Mouse (Mus musculus) heart, postnatal 0 days (tissue): Measurements from ENCODE around the gene Pan2. TPM values are rescaled to one million over a fixed set of nuclear protein-coding genes. Genes with fewer than 3 reads are reported as not detected.
"Not testable (repeated sequence)": the region's sequence is repeated elsewhere in the genome, so short reads cannot be mapped to it uniquely, and the experiment has no call there.

Experiments used
- ATAC-seq: fragments of 200-750 bp; cut with Nextera tagmentation; 2 replicates; pipeline ENCODE4 v1.8.0; 2017; ENCODE audit warnings: low read depth, moderate number of reproducible peaks, moderate library complexity; ENCODE audit not compliant: insufficient read depth
- DNase-seq: peaks from one replicate; pipeline ENCODE4 v3.0.0-alpha.2; 2016; ENCODE audit warnings: low spot score
- H3K27ac ChIP-seq: fragments of 300-500 bp; sonication (generic); 2 replicates; pipeline ENCODE4 v1.5.1; 2014; ENCODE audit warnings: low read depth, mild to moderate bottlenecking
- H3K27me3 ChIP-seq: fragments of 300-500 bp; sonication (generic); 2 replicates; pipeline ENCODE4 v1.6.1; 2014; ENCODE audit warnings: low read length, mixed read lengths; ENCODE audit not compliant: control insufficient read depth, insufficient read depth
- H3K36me3 ChIP-seq: fragments of 300-500 bp; sonication (generic); replicated peaks from 2 replicates; pipeline ENCODE4 v1.6.1; 2014; ENCODE audit warnings: low read length, mixed read lengths; ENCODE audit not compliant: control insufficient read depth, insufficient read depth
- H3K4me1 ChIP-seq: fragments of 300-500 bp; sonication (generic); 2 replicates; pipeline ENCODE4 v1.6.1; 2014; ENCODE audit warnings: antibody characterized with exemption; ENCODE audit not compliant: control insufficient read depth, insufficient read depth
- H3K4me2 ChIP-seq: fragments of 300-500 bp; sonication (generic); 2 replicates; pipeline ENCODE4 v1.6.1; 2014; ENCODE audit warnings: low read depth, mild to moderate bottlenecking, low read length, moderate library complexity
- H3K4me3 ChIP-seq: fragments of 300-500 bp; sonication (generic); 2 replicates; pipeline ENCODE4 v1.5.1; 2014; ENCODE audit warnings: low read depth, low read length
- H3K9ac ChIP-seq: fragments of 300-500 bp; sonication (generic); replicated peaks from 2 replicates; pipeline ENCODE4 v1.6.1; 2014; ENCODE audit warnings: low read depth, low read length, mixed read lengths
- H3K9me3 ChIP-seq: fragments of 300-500 bp; sonication (generic); replicated peaks from 2 replicates; pipeline ENCODE4 v1.6.1; 2016; ENCODE audit warnings: low read length; ENCODE audit not compliant: control insufficient read depth
- CTCF ChIP-seq: IDR thresholded peaks from 2 replicates; pipeline ENCODE4 v1.5.1; 2016; ENCODE audit warnings: antibody characterized with exemption, control low read depth, low read depth
- EP300 ChIP-seq: IDR thresholded peaks from 2 replicates; pipeline ENCODE4 v1.6.1; 2016; ENCODE audit warnings: antibody characterized with exemption, low read depth
- WGBS: fragments of 180-500 bp; shearing (Covaris S2); extraction: QIAGEN DNeasy Blood & Tissue Kit; methylation state at CpG from one replicate; pipeline ENCODE4 v1.1.7; 2014; 5-methylcytosine and 5-hydroxymethylcytosine counted together
- polyA plus RNA-seq: library from polyadenylated mRNA; unstranded; fragments of >200 nt; fragmentation: Nextera tagmentation; extraction: Ambion mirVana; gene quantifications from 2 replicates; pipeline ENCODE4 v1.2.1, GENCODE M21; 2015
- total RNA-seq: library from RNA; depleted of rRNA; stranded (reverse); fragments of >200 nt; gene quantifications from 2 replicates; pipeline ENCODE4 v1.2.3, GENCODE M21; 2014; ENCODE audit warnings: low replicate concordance

Pan2 gene
- total and polyA plus RNA-seq, 2 experiments from 2014 or later = 13.4 to 24.1 TPM

GRCm38 (mm10) chr10:128327610-128328009, 24.5 kb downstream of the Pan2 start:
- peak; percentile 18; the same call in 1 of the 2 replicates for TF ChIP-seq CTCF
- TF ChIP-seq EP300 = no peak
- Histone ChIP-seq H3K4me3 (no peak overlapping the region), H3K27me3 (no peaks in the 10 kb centered on the region), H3K9me3 (no peaks in the 10 kb centered on the region), H3K4me2 (no peak overlapping the region), H3K4me1 (peaks cover 9% of the 10 kb centered on the region), H3K27ac (no peak overlapping the region), H3K9ac (no peak overlapping the region), H3K36me3 (peaks cover 26% of the 10 kb centered on the region)
- no peak for ATAC-seq
- 90% methylated on average over 10 of the region's 10 CpGs for WGBS
- DNase-seq = no peak

DNA sequence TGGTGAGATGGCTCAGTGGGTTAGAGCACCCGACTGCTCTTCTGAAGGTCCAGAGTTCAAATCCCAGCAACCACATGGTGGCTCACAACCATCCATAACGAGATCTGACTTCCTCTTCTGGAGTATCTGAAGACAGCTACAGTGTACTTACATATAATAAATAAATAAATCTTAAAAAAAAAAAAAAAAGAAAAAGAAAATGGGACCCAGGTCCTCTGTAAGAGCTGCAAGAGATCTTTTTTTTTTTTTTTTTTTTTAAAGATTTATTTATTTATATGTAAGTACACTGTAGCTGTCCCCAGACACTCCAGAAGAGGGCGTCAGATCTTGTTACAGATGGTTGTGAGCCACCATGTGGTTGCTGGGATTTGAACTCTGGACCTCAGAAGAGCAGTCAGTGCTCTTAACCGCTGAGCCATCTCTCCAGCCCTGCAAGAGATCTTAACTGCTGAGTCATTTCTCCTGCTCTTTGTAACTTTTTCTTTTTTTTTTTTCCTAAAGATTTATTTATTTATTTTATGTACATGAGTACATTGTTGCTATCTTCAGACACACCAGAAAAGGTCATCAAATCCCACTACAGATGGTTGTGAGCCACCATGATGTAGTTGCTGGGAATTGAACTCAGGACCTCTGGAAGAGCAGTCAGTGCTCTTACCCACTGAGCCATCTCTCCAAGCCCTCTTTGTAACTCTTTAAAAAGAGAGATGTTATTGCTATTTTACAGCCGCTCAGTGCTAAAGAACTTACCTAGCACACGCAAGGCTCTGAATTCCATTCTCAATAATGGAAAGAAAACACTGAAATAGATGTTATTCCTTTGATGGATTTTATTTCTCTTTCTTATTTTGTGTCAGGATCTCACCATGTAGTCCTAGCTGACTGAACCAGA, 29.5 kb downstream of the Pan2 start:
- not testable (repeated sequence) for ATAC-seq, H3K4me2 ChIP-seq, H3K27me3 ChIP-seq, H3K9ac ChIP-seq, H3K9me3 ChIP-seq, DNase-seq, H3K36me3 ChIP-seq, H3K4me3 ChIP-seq, H3K27ac ChIP-seq
- peaks cover 17% of the 10 kb centered on the region for H3K4me1 ChIP-seq
- WGBS = 69% methylated on average over 5 of the region's 6 CpGs

- Histone ChIP-seq H3K36me3 (no peaks in the 10 kb centered on the region), H3K9ac (no peak overlapping the region), H3K4me2 (no peak overlapping the region), H3K27me3 (no peaks in the 10 kb centered on the region), H3K9me3 (no peaks in the 10 kb centered on the region), H3K4me1 (peaks cover 31% of the 10 kb centered on the region), H3K4me3 (no peak overlapping the region), H3K27ac (peak overlapping the region; percentile 97; the same call in 1 of the 2 replicates)
- no peak for ATAC-seq
- peak; percentile 79 for DNase-seq
- 2% methylated on average over 4 of the region's 4 CpGs for WGBS
- TF ChIP-seq EP300 (no peak), CTCF (peak; percentile 83)
Observed at GRCm38 (mm10) chr10:128335582-128335981, 32.4 kb downstream of the Pan2 start.

DNA sequence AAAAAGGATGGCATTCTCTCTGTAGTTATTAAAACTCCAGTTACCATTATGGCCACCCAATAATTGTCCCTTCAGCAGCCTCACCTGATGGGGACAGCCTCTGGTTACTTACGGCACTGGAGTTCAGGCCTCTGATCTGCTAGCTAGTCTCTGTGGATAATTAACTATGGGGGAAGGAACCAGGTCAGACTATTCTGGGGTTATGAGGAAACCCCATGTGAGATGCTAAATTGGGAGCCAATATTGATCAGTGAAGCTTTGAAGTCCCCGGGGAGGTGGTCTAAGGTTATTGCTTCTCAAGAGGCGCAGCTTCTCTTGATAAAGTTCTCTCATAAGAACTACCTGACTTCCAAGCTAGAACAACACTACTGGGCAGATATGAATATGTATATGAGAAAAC, 33.1 kb downstream of the Pan2 start:
- Histone ChIP-seq H3K9ac (no peak overlapping the region), H3K27ac (peak overlapping the region; percentile 97; the same call in 1 of the 2 replicates), H3K4me2 (no peak overlapping the region), H3K9me3 (no peaks in the 10 kb centered on the region), H3K36me3 (no peaks in the 10 kb centered on the region), H3K4me3 (no peak overlapping the region), H3K27me3 (no peaks in the 10 kb centered on the region), H3K4me1 (peaks cover 33% of the 10 kb centered on the region)
- 86% methylated on average over 3 of the region's 3 CpGs for WGBS
- TF ChIP-seq CTCF = no peak
- TF ChIP-seq EP300 = no peak
- no peak for DNase-seq
- ATAC-seq = no peak

DNA sequence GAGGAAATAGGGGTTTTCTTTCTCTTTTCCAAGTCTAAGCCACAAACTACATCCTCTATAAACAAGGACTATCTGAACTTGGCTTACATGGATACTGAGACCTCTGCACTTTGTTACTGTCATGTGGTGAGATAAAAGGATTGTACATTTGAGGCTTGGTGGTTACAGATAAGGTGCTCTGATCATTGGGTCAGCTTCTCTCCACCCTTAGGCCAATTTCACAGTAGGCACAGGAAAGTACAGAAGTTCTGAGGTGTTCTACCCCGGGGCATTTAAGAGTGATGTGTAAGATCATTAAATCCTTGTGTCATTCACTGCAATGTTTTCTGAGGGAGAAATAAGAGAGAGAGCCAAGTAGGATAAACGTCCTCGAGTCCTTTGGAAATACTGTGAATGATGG, 33.5 kb downstream of the Pan2 start:
- Histone ChIP-seq H3K4me3 (peak overlapping the region; percentile 80; the same call in 1 of the 2 replicates), H3K4me2 (peak overlapping the region; percentile 90), H3K9ac (no peak overlapping the region), H3K4me1 (peaks cover 37% of the 10 kb centered on the region), H3K36me3 (no peaks in the 10 kb centered on the region), H3K9me3 (no peaks in the 10 kb centered on the region), H3K27ac (peak overlapping the region; percentile 97), H3K27me3 (no peaks in the 10 kb centered on the region)
- no peak for DNase-seq
- no peak for ATAC-seq
- TF ChIP-seq EP300 (no peak), CTCF (no peak)
- 71% methylated on average over 3 of the region's 3 CpGs for WGBS
